Mouse (Mus musculus): ENCODE measurements around the gene Olfr282.
A peak's percentile ranks its signal among the peaks of the same experiment; 100 is the strongest.
"Not testable (repeated sequence)": the region's sequence is repeated elsewhere in the genome, so short reads cannot be mapped to it uniquely, and the experiment has no call there.

The Olfr282 gene

DNA sequence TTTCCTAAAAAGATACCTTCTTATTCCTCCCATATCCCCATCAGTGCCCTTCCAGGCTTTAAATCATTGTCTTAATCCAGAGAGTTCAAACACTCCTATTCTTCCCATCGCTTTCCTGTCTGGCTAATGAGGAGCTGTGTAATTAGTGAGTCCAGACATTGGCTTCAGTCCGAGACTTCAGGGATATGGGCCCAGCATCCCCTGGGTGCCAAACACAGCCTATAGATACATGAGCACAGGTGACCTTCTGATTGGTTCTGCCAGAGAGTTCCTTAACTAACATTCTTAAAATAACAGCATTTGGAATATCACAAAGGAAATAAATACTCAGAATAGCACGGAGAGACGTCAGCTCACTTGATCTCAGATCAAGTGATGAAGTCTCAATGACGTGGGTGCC is at the start of gene Olfr282:
Gene Olfr282 (plus strand): TSS at position 301 of the 400 bp plus-strand sequence.
- not testable (repeated sequence) for DNase-seq (ENCODE audit: low spot score in 2 of 2)

DNA sequence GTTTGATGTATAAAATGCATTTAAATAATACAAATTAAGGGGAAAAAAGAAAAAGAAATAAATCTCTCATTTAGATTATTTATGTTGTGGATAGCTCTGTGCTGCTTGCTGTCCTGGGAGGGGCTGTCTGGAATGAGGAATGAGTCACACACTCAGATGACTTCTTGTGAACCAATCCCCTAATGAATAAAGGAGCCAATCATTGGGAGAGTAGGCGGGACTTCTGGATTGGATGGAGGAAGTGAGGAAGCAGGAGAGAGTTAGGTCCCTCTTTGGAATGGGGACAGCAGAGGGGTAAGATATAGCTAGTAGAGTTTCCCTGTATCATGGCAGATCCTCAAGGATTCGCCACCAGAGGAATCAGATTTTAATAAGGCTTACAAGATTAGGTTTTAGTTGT is 43.4 kb upstream of the Olfr282 start:
- no peak for DNase-seq (ENCODE audit: low spot score in 2 of 2)

DNA sequence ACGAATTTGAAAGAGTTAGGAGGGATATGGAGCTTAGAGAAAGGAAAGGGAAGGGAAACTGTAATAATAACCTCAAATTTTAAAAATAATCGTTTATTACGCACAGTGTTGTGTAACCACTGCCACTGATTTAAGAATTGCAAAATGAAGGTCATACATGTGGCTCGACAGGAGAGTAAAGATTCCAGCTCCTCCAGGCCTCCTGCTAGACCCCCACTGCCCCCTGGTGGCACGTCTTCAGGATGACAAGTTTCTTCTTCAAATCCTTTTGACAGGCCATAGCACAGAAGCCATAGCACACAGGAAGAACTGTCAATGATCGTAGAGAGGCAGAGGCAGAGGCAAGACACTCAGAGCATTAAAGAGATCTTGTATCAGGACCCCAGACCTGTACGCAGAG is 41.2 kb upstream of the Olfr282 start:
- DNase-seq (ENCODE audit: low spot score in 2 of 2) = peak; percentile 69 to 86

DNA sequence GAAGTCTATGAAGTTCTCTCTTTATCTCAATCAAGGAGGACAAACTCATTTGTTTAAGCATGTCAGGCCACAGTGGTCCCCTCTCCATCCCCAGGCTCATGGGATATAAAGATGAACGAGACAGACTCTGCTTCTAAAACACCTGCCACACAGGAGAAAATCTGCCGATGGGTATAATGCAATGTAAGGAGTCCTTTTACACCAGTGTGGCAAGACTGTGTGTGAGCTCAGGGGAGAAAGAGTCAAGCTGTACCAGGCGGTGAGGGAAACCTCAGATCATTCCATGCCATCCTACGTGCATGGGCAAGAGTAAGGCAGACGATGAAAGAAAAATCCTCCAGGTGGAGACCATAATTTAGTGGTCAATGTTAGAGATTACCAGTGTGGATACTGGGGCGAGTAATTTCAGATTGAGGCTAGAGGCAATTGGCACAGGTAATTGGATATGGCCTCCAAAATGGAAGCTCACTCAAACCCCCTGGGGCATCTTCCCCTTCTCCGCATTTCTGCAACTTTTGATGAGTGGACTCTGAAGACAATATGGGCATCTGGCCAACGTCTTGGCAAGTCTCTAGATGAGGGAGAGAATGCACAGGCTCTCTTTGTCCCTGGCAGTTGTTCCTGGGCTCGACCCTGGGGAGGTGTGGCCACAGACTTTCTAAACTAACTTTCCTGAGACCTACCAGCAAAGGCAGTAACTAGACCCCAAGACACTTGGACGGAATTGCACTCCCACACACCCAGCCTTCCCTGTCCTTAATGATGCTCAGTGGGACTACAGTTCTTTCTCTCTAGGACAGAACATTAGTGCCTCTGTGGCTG is 39.7 kb upstream of the Olfr282 start:
- no peak for DNase-seq (ENCODE audit: low spot score in 2 of 2)

GRCm38 (mm10) chr15:98391903-98392187 is 39.2 kb upstream of the Olfr282 start:
- no peak for DNase-seq (ENCODE audit: low spot score in 2 of 2)

- DNase-seq (ENCODE audit: low spot score in 2 of 2) = no peak
These were observed 33.9 kb upstream of the Olfr282 start for GRCm38 (mm10) chr15:98397136-98397535.

- DNase-seq (ENCODE audit: low spot score in 2 of 2) = peak in 1 of 2 experiments; percentile 1
These were observed 28.7 kb upstream of the Olfr282 start for GRCm38 (mm10) chr15:98402356-98402755.

DNA sequence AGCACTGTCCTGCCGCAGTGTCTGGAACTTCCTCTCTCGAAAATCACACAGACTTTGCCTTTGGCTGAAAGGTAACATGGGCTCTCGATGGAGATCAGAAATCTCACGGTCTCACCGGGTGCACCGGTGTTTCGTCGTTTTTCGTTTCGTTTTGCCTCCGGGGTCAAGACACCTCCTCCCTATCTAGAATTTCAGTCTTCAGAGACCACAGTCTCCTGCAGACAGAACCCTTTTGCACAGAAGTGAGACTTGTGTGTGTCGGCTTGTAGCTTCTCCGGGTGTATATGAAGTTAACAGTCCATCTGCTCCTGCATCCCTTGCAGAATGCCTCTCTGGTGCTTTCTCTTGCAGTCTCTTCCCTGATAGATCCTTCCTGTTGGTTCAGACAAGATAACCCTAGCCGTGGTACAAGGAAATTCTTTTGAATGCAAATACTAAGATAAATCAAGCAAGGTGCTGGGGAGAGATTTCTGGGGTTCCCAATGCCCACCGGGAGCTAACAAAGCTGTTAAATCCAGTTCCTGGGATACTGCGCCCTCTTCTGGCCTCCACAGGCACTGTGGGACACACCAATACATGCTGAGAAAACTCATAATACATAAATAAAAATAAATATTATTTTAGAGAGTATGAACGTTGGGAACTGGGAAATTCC is 22.5 kb upstream of the Olfr282 start:
- DNase-seq (ENCODE audit: low spot score in 2 of 2) = peak; percentile 41 to 65

GRCm38 (mm10) chr15:98409635-98410034 is 21.4 kb upstream of the Olfr282 start:
- no peak for DNase-seq (ENCODE audit: low spot score in 2 of 2)

DNA sequence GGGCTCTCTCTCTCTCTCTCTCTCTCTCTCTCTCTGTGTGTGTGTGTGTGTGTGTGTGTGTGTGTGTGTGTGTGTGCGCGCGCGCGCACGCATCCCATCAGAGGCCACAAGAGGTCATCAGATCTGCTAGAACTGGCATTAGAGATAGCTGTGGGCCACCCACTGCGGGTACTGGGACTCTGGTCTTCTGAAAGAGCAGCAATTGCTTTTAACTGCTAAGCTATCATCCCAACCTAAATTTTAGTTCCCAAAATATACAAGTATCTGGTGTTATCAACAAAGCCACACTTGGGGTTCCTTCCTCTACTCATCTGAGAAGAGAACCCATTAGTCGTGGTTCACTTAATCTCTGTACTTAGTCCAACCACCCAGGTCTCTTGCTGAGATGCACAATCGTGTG is 20.8 kb upstream of the Olfr282 start:
- no peak for DNase-seq (ENCODE audit: low spot score in 2 of 2)

DNA sequence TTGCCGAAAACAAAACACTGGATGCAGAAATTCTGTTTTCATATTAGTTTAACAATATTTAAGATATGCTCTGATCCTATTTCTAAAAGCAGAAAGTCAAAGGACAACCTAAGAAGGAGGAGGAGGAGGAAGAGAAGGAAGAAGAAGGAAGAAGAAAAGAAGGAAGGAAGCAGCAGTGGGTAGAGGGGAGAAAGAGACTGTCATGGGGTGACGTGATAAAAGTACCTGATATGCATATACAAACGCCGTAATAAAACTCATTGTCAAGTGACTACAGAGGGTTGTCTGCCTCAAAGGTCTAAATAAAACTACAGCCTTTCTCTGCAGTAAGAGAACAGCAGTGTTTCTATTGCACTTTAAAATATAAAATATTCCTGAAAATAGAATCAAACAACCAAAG is 15.0 kb upstream of the Olfr282 start:
- no peak for DNase-seq (ENCODE audit: low spot score in 2 of 2)

DNA sequence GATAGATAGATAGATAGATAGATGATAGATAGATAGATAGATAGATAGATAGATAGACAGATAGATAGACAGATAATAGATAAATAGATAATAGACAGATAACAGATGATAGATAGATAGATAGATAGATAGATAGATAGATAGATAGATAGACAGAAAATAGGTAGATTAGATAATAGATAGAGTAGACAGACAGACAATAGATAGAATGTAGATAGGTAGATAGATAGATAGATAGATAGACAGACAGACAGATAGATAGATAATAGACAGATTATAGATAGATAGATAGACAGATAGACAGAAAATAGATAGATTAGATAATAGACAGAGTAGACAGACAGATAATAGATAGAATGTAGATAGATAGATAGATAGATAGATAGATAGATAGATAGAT is 14.2 kb upstream of the Olfr282 start:
- not testable (repeated sequence) for DNase-seq (ENCODE audit: low spot score in 2 of 2)

DNA sequence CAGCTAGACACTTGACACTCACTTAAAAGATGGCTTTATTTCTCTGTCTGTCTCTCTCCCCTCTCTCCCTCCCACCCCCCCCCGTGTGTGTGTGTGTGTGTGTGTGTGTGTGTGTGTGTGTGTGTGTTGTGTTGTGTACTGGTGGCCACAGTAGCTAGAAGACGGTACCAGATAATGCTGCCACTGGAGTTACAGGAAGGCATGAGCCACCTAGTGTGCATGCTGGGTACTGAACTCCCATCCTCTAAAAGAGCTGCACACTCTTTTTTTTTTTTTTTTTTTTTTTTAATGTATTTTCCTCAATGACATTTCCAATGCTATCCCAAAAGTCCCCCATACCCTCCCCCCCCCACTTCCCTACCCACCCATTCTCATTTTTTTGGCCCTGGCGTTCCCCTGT is 13.7 kb upstream of the Olfr282 start:
- DNase-seq (ENCODE audit: low spot score in 2 of 2) = not testable (repeated sequence)

DNA sequence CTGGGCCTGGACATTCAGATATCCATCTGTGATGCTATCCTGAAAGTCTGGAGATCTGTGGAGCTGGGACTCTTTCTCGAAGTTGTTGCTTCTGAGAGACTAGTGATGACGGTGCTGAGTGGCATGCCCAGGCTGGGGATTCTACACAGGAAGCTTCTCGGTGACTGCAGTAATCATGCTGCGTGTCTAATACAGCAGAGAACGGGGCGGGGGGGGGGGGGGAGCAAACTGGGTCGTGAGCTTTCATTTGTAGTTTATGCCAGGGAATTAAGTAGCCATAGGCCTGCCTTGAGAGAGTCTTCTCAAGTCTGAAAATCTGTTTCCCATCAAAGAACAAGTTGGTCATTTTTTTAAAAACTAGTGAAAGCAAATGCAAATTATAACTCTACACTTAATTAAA is 12.9 kb upstream of the Olfr282 start:
- no peak for DNase-seq (ENCODE audit: low spot score in 2 of 2)

- DNase-seq (ENCODE audit: low spot score in 2 of 2) = no peak
These were observed 10.1 kb upstream of the Olfr282 start for GRCm38 (mm10) chr15:98420897-98421296.

GRCm38 (mm10) chr15:98424326-98424725 is 6.7 kb upstream of the Olfr282 start:
- DNase-seq (ENCODE audit: low spot score in 2 of 2) = no peak

DNA sequence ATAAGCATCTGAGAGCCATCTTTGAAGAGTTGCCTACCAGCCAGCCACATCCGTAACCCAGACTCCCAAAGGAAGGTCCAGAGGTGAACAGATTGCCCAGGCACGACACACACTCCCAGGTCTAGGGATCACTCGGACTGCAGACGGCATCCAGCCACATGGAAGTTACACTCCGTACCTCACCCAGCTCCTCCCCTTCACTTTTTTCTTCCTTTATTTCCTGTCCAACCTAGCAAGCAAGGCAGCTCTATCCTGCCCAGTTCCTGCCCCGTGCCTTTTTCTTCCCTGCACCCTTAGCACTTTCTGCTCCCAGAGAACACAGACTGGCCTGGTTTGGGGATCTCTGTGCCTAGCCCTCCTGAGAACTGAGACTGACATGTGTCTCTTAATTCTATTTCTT is 6.3 kb upstream of the Olfr282 start:
- DNase-seq (ENCODE audit: low spot score in 2 of 2) = no peak

DNA sequence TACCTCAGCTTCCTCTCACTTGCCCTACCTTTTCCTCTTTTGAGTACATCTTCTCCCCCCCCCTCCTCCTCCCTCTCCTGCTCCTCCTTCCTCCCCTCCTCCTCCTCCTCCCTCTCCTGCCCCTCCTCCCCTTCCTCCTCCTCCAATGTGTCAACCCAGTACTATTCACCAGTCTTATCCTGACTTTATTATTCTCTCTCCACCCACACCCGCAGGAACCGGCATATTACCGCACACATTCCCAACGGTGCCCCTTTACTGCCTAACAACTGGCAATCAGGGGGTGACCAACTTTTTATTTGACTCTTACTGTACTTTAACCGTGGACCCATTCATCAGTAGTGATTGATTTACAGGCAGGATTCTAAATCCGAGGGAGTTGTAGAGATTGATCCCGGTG is 5.8 kb upstream of the Olfr282 start:
- no peak for DNase-seq (ENCODE audit: low spot score in 2 of 2)

GRCm38 (mm10) chr15:98444561-98444960 is 13.5 kb downstream of the Olfr282 start:
- DNase-seq (ENCODE audit: low spot score in 2 of 2) = no peak

- DNase-seq (ENCODE audit: low spot score in 2 of 2) = no peak
These were observed 17.5 kb downstream of the Olfr282 start for GRCm38 (mm10) chr15:98448521-98448920.

GRCm38 (mm10) chr15:98452288-98452687 is 21.3 kb downstream of the Olfr282 start, which contains the start of gene Olfr281:
Gene Olfr281, plus strand, starts transcription at chr15:98452588.
- DNase-seq (ENCODE audit: low spot score in 2 of 2) = no peak

- DNase-seq (ENCODE audit: low spot score in 2 of 2) = no peak
These were observed 38.6 kb downstream of the Olfr282 start, which contains the start of gene OR5BS1P for GRCm38 (mm10) chr15:98469596-98469995. Gene OR5BS1P, plus strand, starts transcription at chr15:98469896.

DNA sequence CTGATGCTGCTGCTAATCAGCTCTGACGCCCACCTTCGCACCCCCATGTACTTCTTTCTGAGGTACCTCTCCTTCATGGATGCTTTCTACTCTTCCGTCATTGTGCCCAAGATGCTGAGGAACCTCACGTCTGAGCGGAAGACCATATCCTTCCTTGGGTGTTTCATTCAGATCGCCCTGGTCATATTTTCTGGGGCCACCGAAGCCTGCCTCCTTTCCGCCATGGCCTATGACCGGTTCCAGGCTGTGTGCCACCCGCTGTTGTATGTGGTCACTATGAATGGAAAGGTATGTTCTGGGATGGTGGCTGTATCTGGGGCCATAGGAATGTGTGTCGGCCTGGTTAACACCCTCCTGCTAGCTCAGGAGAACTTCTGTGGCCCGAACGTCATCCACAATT is 40.5 kb downstream of the Olfr282 start:
- DNase-seq (ENCODE audit: low spot score in 2 of 2) = no peak

Data from right cerebral cortex, postnatal 10 days (tissue).